Mouse (Mus musculus): ENCODE results near the gene Nfya. TPM values are rescaled to one million over a fixed set of nuclear protein-coding genes. Genes with fewer than 3 reads are reported as not detected.

The Nfya gene
- total and polyA plus RNA-seq, 3 experiments = 56.9 to 97.8 TPM; not detected in 1

GRCm38 (mm10) chr17:48454688-48455087 lies 45.0 kb upstream of the Nfya start, which contains the start of gene Unc5cl:
Unc5cl (plus strand) TSS chr17:48454901.
- H3K4me1 ChIP-seq (ENCODE audit: control insufficient read depth in 1 of 2, insufficient read depth in 2 of 2, low read length in 2 of 2) = peaks cover 2 to 51% of the 10 kb centered on the region in 2 experiments; a peak in 3 of 4 replicates
- peak within 1 kb of the TSS; percentile 69 to 75 for H3K4me3 ChIP-seq (ENCODE audit: control insufficient read depth in 1 of 2, insufficient read depth in 1 of 2, low read depth in 2 of 2, low read length in 2 of 2)
- peak; percentile 25; the same call in 1 of the 2 replicates for TF ChIP-seq SIN3A (IDR thresholded peaks at IDR 0.05; ENCODE audit: low read length)
- no peak for TF ChIP-seq UBTF (IDR thresholded peaks at IDR 0.05; ENCODE audit: borderline replicate concordance, insufficient read depth, low read depth, low read length)
- no peak for TF ChIP-seq MEF2A (IDR thresholded peaks at IDR 0.05; ENCODE audit: extremely low read depth, insufficient replicate concordance, low read depth, low read length, poor library complexity, severe bottlenecking)
- TF ChIP-seq EP300 (IDR thresholded peaks at IDR 0.05; ENCODE audit: low read depth in 1 of 2, low read length in 2 of 2) = no peak
- TF ChIP-seq NRF1 (IDR thresholded peaks at IDR 0.05; ENCODE audit: insufficient read depth, low read depth, low read length, poor library complexity, severe bottlenecking) = no peak
- TF ChIP-seq E2F4 (IDR thresholded peaks at IDR 0.05; ENCODE audit: borderline replicate concordance, low read depth, low read length) = no peak
- TF ChIP-seq SMC3 (IDR thresholded peaks at IDR 0.05; ENCODE audit: low read depth, low read length) = no peak
- 0 out of 2 replicates have a peak, but pooled peaks have one; percentile 51 for TF ChIP-seq TBP (IDR thresholded peaks at IDR 0.05; ENCODE audit: low read depth, low read length)
- TF ChIP-seq TAL1 (IDR thresholded peaks at IDR 0.05; ENCODE audit: low read length) = no peak
- peak; percentile 68 for TF ChIP-seq MXI1 (IDR thresholded peaks at IDR 0.05; ENCODE audit: low read depth, low read length)
- TF ChIP-seq GABPA (IDR thresholded peaks at IDR 0.05; ENCODE audit: low read depth, low read length) = no peak
- no peak for TF ChIP-seq ZMIZ1 (IDR thresholded peaks at IDR 0.05; ENCODE audit: low read depth, low read length)
- no peak for TF ChIP-seq ETS1 (IDR thresholded peaks at IDR 0.05; ENCODE audit: low read depth, low read length)
- TF ChIP-seq GATA1 (IDR thresholded peaks at IDR 0.05; ENCODE audit: low read depth, low read length) = no peak
- no peak for TF ChIP-seq MAX (IDR thresholded peaks at IDR 0.05; ENCODE audit: low read length)
- no peak for TF ChIP-seq RCOR1 (IDR thresholded peaks at IDR 0.05; ENCODE audit: low read depth, low read length)
- TF ChIP-seq POLR2AphosphoS2 (IDR thresholded peaks at IDR 0.05; ENCODE audit: low read length) = peak; percentile 37; the same call in 1 of the 2 replicates
- no peak for TF ChIP-seq MYB (IDR thresholded peaks at IDR 0.05; ENCODE audit: low read depth, low read length)
- TF ChIP-seq ZNF384 (IDR thresholded peaks at IDR 0.05; ENCODE audit: low read depth, low read length) = no peak
- no peak for TF ChIP-seq ELF1 (IDR thresholded peaks at IDR 0.05; ENCODE audit: low read depth, low read length)
- TF ChIP-seq ZKSCAN1 (IDR thresholded peaks at IDR 0.05; ENCODE audit: low read depth, low read length) = no peak
- no peak for TF ChIP-seq JUND (IDR thresholded peaks at IDR 0.05; ENCODE audit: low read depth, low read length)
- no peak for TF ChIP-seq KAT2A (conservative IDR thresholded peaks at IDR 0.05; ENCODE audit: low read depth, low read length)
- TF ChIP-seq MYC (IDR thresholded peaks at IDR 0.05; ENCODE audit: low read depth, low read length) = no peak
- TF ChIP-seq CTCF (IDR thresholded peaks at IDR 0.05 in 2 of 3, conservative IDR thresholded peaks at IDR 0.05 in 1 of 3; ENCODE audit: control insufficient read depth in 1 of 3, insufficient read depth in 1 of 3, low read depth in 2 of 3, low read length in 3 of 3, poor library complexity in 1 of 3, severe bottlenecking in 1 of 3) = no peak
- TF ChIP-seq USF2 (IDR thresholded peaks at IDR 0.05; ENCODE audit: borderline replicate concordance in 1 of 2, insufficient read depth in 1 of 2, low read depth in 1 of 2, low read length in 2 of 2) = no peak
- no peak for TF ChIP-seq ZC3H11A (IDR thresholded peaks at IDR 0.05; ENCODE audit: low read depth, low read length)
- no peak for TF ChIP-seq CHD2 (IDR thresholded peaks at IDR 0.05; ENCODE audit: low read length)
- no peak for TF ChIP-seq BHLHE40 (IDR thresholded peaks at IDR 0.05; ENCODE audit: borderline replicate concordance, low read depth, low read length)
- no peak for TF ChIP-seq TCF12 (IDR thresholded peaks at IDR 0.05; ENCODE audit: low read depth, low read length)
- TF ChIP-seq POLR2AphosphoS5 (IDR thresholded peaks at IDR 0.05; ENCODE audit: borderline replicate concordance, low read depth, low read length) = no peak
- TF ChIP-seq RAD21 (IDR thresholded peaks at IDR 0.05; ENCODE audit: low read depth, low read length) = no peak
- peak; percentile 35; the same call in 1 of the 2 replicates for TF ChIP-seq HCFC1 (IDR thresholded peaks at IDR 0.05; ENCODE audit: low read depth, low read length)
- no peak for TF ChIP-seq MAZ (IDR thresholded peaks at IDR 0.05; ENCODE audit: low read depth, low read length)
- TF ChIP-seq MAFK (IDR thresholded peaks at IDR 0.05; ENCODE audit: borderline replicate concordance, low read depth, low read length) = no peak
- TF ChIP-seq POLR2A (IDR thresholded peaks at IDR 0.05; ENCODE audit: control insufficient read depth in 1 of 2, insufficient read depth in 1 of 2, low read depth in 1 of 2, low read length in 2 of 2, poor library complexity in 1 of 2) = peak; percentile 63 to 70
- no peak for TF ChIP-seq CHD1 (IDR thresholded peaks at IDR 0.05; ENCODE audit: low read depth, low read length)
- TF ChIP-seq NELFE (IDR thresholded peaks at IDR 0.05; ENCODE audit: low read depth, low read length) = peak; percentile 62

More at GRCm38 (mm10) chr17:48454688-48455087, 45.0 kb upstream of the Nfya start, which contains the start of gene Unc5cl:
- no peaks in the 10 kb centered on the region for H3K27me3 ChIP-seq (ENCODE audit: control insufficient read depth in 1 of 2, insufficient read depth in 2 of 2, low read length in 2 of 2)
- H3K9me3 ChIP-seq (replicated peaks; ENCODE audit: insufficient read depth, low read length) = no peaks in the 10 kb centered on the region
- peak within 1 kb of the TSS; percentile 47 for H3K27ac ChIP-seq (ENCODE audit: control insufficient read depth, low read depth, low read length)
- DNase-seq (ENCODE audit: low read depth, low spot score) = peak; percentile 87
- peaks cover 0 to 28% of the 10 kb centered on the region in 2 experiments; a peak in 2 of 4 replicates for H3K36me3 ChIP-seq (ENCODE audit: control insufficient read depth in 1 of 2, insufficient read depth in 2 of 2, low read length in 2 of 2)
- peak within 1 kb of the TSS; percentile 75 for H3K9ac ChIP-seq (ENCODE audit: control insufficient read depth, low read depth, low read length, poor library complexity, severe bottlenecking)
- H3K79me2 ChIP-seq (ENCODE audit: control insufficient read depth, insufficient read depth, low read length, poor library complexity) = no peaks in the 10 kb centered on the region; the same call in none of the 2 replicates
